Mouse (Mus musculus) limb, embryonic 15.5 days (tissue): ENCODE measurements around the gene C130026I21Rik. TPM values are rescaled to one million over a fixed set of nuclear protein-coding genes. Genes with fewer than 3 reads are reported as not detected.
"Not testable (repeated sequence)": the region's sequence is repeated elsewhere in the genome, so short reads cannot be mapped to it uniquely, and the experiment has no call there.

Experiments
- ATAC-seq: fragments of 200-750 bp; cut with Nextera tagmentation; 2 replicates; pipeline ENCODE4 v1.8.0; 2017; ENCODE audit warnings: low read depth, moderate TSS enrichment; ENCODE audit not compliant: insufficient number of reproducible peaks, low FRiP score, low TSS enrichment
- H3K27ac ChIP-seq: fragments of 300-500 bp; sonication (generic); 2 replicates; pipeline ENCODE4 v1.5.1; 2015; ENCODE audit warnings: moderate library complexity, mild to moderate bottlenecking, inconsistent platforms
- H3K27me3 ChIP-seq: fragments of 300-500 bp; sonication (generic); 2 replicates; pipeline ENCODE4 v1.6.1; 2015; ENCODE audit warnings: inconsistent platforms
- H3K36me3 ChIP-seq: fragments of 300-500 bp; sonication (generic); 2 replicates; pipeline ENCODE4 v1.6.1; 2015; ENCODE audit warnings: inconsistent platforms
- H3K4me1 ChIP-seq: fragments of 300-500 bp; sonication (generic); 2 replicates; pipeline ENCODE4 v1.6.1; 2015; ENCODE audit warnings: inconsistent platforms
- H3K4me2 ChIP-seq: fragments of 300-500 bp; sonication (generic); 2 replicates; pipeline ENCODE4 v1.6.1; 2015; ENCODE audit warnings: mild to moderate bottlenecking, inconsistent platforms
- H3K4me3 ChIP-seq: fragments of 300-500 bp; sonication (generic); 2 replicates; pipeline ENCODE4 v1.5.1; 2015; ENCODE audit warnings: mild to moderate bottlenecking, inconsistent platforms
- H3K9ac ChIP-seq: fragments of 300-500 bp; sonication (generic); 2 replicates; pipeline ENCODE4 v1.6.1; 2015; ENCODE audit warnings: inconsistent platforms
- H3K9me3 ChIP-seq: fragments of 300-500 bp; sonication (generic); 2 replicates; pipeline ENCODE4 v1.6.1; 2016; ENCODE audit warnings: inconsistent platforms
- WGBS: fragments of 180-500 bp; shearing (Covaris S2); methylation state at CpG from one replicate; pipeline ENCODE4 v1.1.7; 2015; 5-methylcytosine and 5-hydroxymethylcytosine counted together
- polyA plus RNA-seq: library from polyadenylated mRNA; unstranded; fragments of >200 nt; fragmentation: Nextera tagmentation; extraction: Ambion mirVana; gene quantifications from 2 replicates; pipeline ENCODE4 v1.2.1, GENCODE M21; 2015

Gene C130026I21Rik
- polyA plus RNA-seq, 1 experiment from 2014 or later = 1.3 TPM

DNA sequence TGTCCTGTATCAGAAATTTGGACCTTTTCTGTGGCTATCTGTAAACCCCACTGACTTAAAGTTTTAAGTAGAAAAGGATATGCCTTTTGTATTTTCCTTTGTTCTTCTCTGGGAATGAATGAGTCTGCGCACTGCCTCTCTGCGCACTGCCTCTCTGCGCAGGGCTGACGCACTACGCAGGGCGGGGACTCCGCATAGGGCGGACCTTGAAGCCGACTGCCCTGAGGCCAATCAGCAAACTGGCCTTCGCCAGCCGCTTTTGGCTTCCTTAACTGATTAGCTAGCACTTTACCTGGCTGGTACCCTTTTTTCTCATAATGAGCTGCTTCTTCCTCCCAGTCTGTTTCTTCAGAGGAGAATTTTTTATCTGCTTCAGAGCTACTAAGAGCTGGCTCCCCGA lies 271.1 kb downstream of the C130026I21Rik start:
- not testable (repeated sequence) for H3K9me3 ChIP-seq, H3K27ac ChIP-seq, H3K27me3 ChIP-seq, H3K4me3 ChIP-seq, H3K36me3 ChIP-seq, ATAC-seq, H3K4me2 ChIP-seq, H3K4me1 ChIP-seq, H3K9ac ChIP-seq
- WGBS = 95% methylated on average over 7 of the region's 12 CpGs

DNA sequence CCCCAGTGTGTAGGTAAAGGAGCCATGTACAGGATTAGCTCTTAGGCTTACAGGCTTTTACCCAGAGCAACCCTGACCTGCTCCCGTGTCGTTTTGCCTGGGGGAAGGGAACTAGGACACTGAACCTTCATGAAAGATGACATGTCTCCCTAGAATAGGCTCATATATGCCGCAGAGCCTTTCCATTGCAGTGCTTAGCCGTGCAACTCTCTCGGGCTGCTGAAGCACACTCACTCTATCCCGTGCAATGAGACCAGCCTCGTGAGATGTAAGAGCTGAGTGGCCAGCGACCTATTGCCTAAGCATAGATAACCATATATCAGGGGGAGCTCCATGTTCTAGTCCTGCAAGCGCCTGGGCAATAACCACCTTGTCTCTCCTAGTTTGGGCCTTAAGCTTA lies 274.1 kb downstream of the C130026I21Rik start:
- H3K9ac ChIP-seq, H3K4me1 ChIP-seq, H3K27ac ChIP-seq, H3K27me3 ChIP-seq, H3K4me2 ChIP-seq, H3K4me3 ChIP-seq, H3K36me3 ChIP-seq, ATAC-seq, H3K9me3 ChIP-seq: not testable (repeated sequence)
- 89% methylated on average over 7 of the region's 9 CpGs for WGBS

DNA sequence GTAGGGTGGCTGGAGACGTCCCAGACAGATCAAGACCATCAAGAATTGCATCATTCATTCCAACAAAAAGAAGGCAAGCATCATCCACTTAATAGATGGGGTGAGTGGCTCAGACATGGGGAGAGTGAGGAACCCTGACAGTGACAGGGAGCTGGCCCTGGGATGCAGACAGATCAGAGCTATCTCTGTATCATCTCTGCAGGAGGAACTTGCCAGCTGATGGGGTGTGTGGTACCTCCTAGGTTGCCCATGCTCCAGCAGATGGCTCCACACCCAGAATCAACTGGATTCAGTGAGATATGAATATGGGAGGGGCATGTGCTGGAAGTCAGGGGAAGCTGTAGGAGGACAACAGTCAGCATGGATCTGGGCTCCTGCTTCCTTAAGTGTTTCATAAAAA lies 275.9 kb downstream of the C130026I21Rik start:
- ATAC-seq, H3K4me1 ChIP-seq: not testable (repeated sequence)
- no CpG with 5 or more reads among the region's 1 CpGs for WGBS

DNA sequence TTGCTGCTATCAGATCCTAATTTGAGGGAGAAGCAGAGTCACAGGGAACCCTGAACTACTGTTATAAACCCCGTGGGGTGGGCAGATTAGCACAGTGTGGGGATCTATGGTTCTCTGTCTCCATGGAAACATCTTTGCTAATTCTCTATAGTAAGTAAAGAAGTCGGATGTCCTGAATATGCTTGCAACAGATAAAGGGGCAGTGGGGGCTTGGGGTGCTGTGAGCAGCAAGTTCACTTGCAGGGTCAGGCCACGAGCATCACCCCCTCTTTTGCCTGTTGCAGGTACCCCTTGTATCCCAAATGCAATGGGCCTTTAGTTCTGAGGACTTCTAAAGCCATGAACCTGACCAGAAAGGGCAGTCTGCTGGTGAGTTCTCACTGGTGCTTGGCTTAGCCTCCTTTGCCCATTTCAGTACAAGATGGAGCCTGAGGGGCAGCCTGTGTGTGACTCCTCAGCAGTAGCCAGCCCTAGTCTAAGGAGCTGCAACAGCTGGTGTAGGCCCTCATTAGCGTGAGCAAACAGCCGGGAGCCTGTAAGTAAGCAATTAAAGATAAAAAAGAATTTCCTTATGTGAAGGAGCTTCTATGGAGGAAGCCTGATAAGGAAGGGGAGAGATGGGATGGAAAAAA lies 276.6 kb downstream of the C130026I21Rik start:
- not testable (repeated sequence) for H3K4me1 ChIP-seq, H3K4me3 ChIP-seq, H3K9me3 ChIP-seq, H3K27ac ChIP-seq, H3K27me3 ChIP-seq, H3K4me2 ChIP-seq, H3K9ac ChIP-seq, H3K36me3 ChIP-seq
- peak; percentile 67 for ATAC-seq
- WGBS = 55% methylated on average over 2 of the region's 5 CpGs

More for the DNA sequence above, 275.9 kb downstream of the C130026I21Rik start:
- H3K4me3 ChIP-seq, H3K9me3 ChIP-seq, H3K27ac ChIP-seq, H3K9ac ChIP-seq, H3K36me3 ChIP-seq, H3K27me3 ChIP-seq, H3K4me2 ChIP-seq: not testable (repeated sequence)

DNA sequence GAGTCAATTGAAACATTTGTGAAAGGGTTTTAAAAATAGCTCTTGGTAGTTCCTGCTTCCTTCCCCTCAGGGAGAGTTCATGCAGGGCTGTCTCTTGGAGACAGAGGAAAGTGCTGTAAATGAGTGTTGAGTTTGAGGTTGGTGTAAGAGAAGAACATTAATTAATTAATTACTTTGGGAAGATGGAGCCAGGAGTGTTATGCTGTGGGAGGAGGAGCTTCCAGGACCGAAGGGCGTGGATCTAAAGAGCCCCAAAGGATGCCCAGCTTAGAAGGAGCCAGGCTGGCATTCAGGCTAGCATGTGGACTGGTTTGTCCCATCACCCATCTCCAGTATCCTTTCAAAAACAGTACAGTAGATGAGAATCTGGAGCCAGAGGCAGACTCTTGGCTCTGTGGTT lies 277.1 kb downstream of the C130026I21Rik start:
- ATAC-seq = peak; percentile 71
- not testable (repeated sequence) for H3K36me3 ChIP-seq, H3K27ac ChIP-seq, H3K4me2 ChIP-seq, H3K4me3 ChIP-seq, H3K27me3 ChIP-seq, H3K9me3 ChIP-seq, H3K9ac ChIP-seq, H3K4me1 ChIP-seq
- no CpG with 5 or more reads among the region's 2 CpGs for WGBS

- H3K36me3 ChIP-seq, H3K27ac ChIP-seq, H3K4me3 ChIP-seq, H3K9ac ChIP-seq, H3K27me3 ChIP-seq, H3K4me1 ChIP-seq, H3K9me3 ChIP-seq, H3K4me2 ChIP-seq: not testable (repeated sequence)
- WGBS = no CpG with 5 or more reads among the region's 3 CpGs
- ATAC-seq = 0 out of 2 replicates have a peak, but pooled peaks have one; percentile 30
Observed at GRCm38 (mm10) chr1:84992827-84993226, 277.5 kb downstream of the C130026I21Rik start.

- H3K36me3 ChIP-seq, H3K9me3 ChIP-seq, H3K4me3 ChIP-seq, H3K4me2 ChIP-seq, H3K4me1 ChIP-seq, H3K27me3 ChIP-seq, ATAC-seq, H3K27ac ChIP-seq, H3K9ac ChIP-seq: not testable (repeated sequence)
- 85% methylated on average over 7 of the region's 8 CpGs for WGBS
Observed at GRCm38 (mm10) chr1:84989044-84989443, 281.3 kb downstream of the C130026I21Rik start.

GRCm38 (mm10) chr1:84987729-84988128 lies 282.6 kb downstream of the C130026I21Rik start:
- not testable (repeated sequence) for ATAC-seq, H3K27ac ChIP-seq, H3K27me3 ChIP-seq, H3K9me3 ChIP-seq, H3K36me3 ChIP-seq, H3K4me1 ChIP-seq, H3K9ac ChIP-seq, H3K4me3 ChIP-seq, H3K4me2 ChIP-seq
- WGBS = 72% methylated on average over 8 of the region's 8 CpGs

- not testable (repeated sequence) for H3K9me3 ChIP-seq, H3K9ac ChIP-seq, H3K4me2 ChIP-seq, H3K27me3 ChIP-seq, H3K4me1 ChIP-seq, ATAC-seq, H3K27ac ChIP-seq, H3K4me3 ChIP-seq, H3K36me3 ChIP-seq
- 7% methylated on average over 12 of the region's 12 CpGs for WGBS
Observed at GRCm38 (mm10) chr1:84961779-84962178, 308.6 kb downstream of the C130026I21Rik start.

DNA sequence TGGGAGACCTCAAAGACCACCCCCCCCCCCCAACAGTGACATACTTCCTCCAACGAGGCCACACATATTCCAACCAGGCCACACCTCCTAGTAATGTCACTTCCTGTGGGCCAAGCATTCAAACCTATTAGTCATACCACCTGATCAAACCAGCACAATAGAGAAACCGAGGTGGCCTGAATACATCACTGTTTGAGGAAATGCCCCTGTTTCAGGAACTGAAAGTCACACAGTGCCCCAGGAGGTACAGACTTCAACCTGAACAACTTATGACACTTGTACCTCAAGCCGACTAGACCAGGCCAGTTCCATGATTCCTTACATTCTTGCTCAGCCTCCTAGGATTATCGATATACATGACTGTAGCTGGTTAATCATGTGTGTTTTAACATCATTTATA lies 312.7 kb downstream of the C130026I21Rik start:
- H3K9ac ChIP-seq, H3K27me3 ChIP-seq, H3K4me1 ChIP-seq, ATAC-seq, H3K27ac ChIP-seq, H3K4me3 ChIP-seq, H3K4me2 ChIP-seq, H3K9me3 ChIP-seq, H3K36me3 ChIP-seq: not testable (repeated sequence)
- WGBS = 79% methylated on average over 4 of the region's 4 CpGs

DNA sequence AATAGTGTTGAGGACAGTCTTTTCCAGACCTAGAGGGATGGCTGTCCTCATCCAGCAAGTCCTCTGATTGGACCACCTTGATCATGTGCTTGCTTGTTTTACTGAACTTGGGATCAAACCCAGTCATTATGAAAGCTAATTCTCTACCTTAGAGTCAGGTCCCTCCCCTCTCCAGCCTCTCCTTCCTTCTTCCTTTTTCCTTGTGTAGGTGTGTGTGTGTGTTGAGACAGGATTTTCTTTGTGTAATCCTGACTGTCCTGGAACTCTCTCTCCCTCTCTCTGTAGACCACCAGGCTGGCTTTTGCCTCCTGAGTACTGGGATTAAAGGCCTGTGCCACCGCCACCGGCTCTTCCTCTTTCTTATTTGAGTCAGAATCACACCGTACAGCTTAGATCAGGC lies 313.6 kb downstream of the C130026I21Rik start:
- H3K4me3 ChIP-seq, H3K27ac ChIP-seq, H3K9me3 ChIP-seq, H3K4me1 ChIP-seq, H3K4me2 ChIP-seq, ATAC-seq, H3K27me3 ChIP-seq, H3K9ac ChIP-seq, H3K36me3 ChIP-seq: not testable (repeated sequence)
- WGBS = 86% methylated on average over 3 of the region's 3 CpGs

DNA sequence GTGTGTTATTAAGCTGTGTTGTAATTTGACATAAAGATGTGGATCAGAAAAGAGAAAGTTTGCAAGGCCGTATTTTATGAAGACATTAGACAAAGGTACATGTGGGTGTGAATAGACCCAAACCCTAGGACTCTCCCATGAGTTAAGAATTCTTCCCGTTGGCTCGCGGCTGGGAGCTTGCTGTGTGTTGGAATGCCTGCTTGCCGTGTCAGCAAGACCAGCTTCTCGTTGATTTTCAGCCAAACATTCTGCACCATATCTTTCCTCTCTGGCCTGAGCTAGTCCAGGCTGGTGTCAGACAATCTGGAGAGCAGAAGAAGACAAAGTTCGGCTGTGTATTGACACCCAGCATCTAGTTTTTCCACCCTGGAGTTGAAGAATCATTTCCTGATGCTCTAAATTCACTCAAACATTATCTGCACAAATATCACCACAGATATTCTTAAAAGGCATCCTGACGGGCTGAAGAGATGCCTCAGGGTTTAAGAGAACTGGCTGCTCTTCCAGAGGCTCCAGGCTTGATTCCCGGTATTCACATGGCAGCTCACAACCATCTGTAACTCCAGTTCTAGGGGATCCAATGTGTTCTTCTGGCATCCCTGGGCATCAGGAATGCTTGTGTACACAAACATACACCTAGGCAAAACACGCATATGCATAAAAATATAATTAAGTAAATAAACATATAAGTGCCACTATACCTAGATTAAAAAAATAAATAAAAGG lies 317.7 kb downstream of the C130026I21Rik start:
- WGBS = 65% methylated on average over 10 of the region's 10 CpGs

More for the DNA sequence above, 317.7 kb downstream of the C130026I21Rik start:
- Histone ChIP-seq H3K4me3 (no peak overlapping the region), H3K36me3 (no peaks in the 10 kb centered on the region), H3K4me1 (no peaks in the 10 kb centered on the region), H3K9ac (no peak overlapping the region), H3K27ac (no peak overlapping the region), H3K9me3 (no peaks in the 10 kb centered on the region), H3K27me3 (no peaks in the 10 kb centered on the region), H3K4me2 (no peak overlapping the region)
- ATAC-seq = no peak; the same call in 1 of the 2 replicates
